15 mouse cellular contexts compared by ENCODE assay signal in the genomic region with DNA sequence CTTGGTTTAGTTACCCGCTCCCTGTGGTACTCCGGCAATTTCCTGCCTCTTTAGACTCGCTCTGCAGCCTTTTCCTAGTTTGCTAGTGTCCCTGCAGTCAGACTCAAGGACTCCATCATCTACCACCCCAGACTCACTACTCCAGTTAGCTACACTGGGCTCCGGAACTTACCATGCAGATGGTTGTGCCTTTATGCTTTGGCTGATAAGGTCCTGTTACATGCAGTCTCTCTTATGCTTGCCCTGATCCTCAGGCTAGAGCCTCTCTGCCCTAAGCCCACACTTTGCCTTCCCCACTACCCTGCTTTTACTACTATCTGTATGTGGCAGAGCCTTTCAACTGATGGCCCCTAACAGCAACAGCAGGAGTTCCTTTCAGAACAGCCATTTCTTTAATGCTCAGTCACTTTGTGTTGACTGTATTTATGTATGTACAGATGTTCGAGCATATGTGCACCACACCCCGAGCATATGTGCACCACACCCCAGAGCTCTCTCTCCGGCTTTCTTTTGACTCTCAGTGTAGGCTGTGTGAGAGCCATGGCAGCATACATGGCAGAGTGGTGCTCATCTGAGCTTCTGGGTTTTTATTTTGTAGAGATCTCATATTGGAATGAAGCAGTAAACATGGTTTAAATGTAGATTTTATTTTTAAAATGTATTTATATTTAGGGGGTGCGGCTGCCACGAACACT. TPM values are rescaled to one million over a fixed set of nuclear protein-coding genes. Genes with fewer than 3 reads are reported as not detected.
DNase-seq lines count a peak whose midpoint lies in the region; ATAC-seq and TF ChIP-seq lines count a peak whose summit lies in the region.
"Had no signal": no experiment of that assay in that cellular context is flagged by ENCODE, and none has a peak within 500 bp of the region (broad histone marks: within the 10 kb centered on the region; RNA-seq: fewer than 3 reads in every experiment).

No protein-coding gene starts in this region.

- no peak overlapping the region for H3K4me2 ChIP-seq in hindbrain, embryonic 16.5 days (ENCODE audit: low read length)
- no peak overlapping the region for H3K4me2 ChIP-seq in hindbrain, postnatal 0 days (ENCODE audit: low read depth, low read length)
- no peak overlapping the region for H3K4me2 ChIP-seq in forebrain, postnatal 0 days (ENCODE audit: low read depth)
- H3K4me2 ChIP-seq: embryonic facial prominence, embryonic 12.5 days; heart, embryonic 11.5 days; intestine, embryonic 15.5 days; limb, embryonic 13.5 days had no signal

- H3K4me1 ChIP-seq in hindbrain, embryonic 16.5 days (ENCODE audit: control insufficient read depth, insufficient read depth, low read depth, low read length) = no peaks in the 10 kb centered on the region
- no peaks in the 10 kb centered on the region for H3K4me1 ChIP-seq in hindbrain, postnatal 0 days (ENCODE audit: insufficient read depth, low read length)
- H3K4me1 ChIP-seq in forebrain, postnatal 0 days (ENCODE audit: insufficient read depth) = no peaks in the 10 kb centered on the region
- H3K4me1 ChIP-seq: embryonic facial prominence, embryonic 12.5 days; intestine, embryonic 15.5 days; limb, embryonic 13.5 days had no signal

- no peak overlapping the region for H3K27ac ChIP-seq in hindbrain, embryonic 16.5 days (ENCODE audit: low read depth, low read length)
- H3K27ac ChIP-seq in hindbrain, postnatal 0 days = no peak overlapping the region
- H3K27ac ChIP-seq in forebrain, postnatal 0 days (ENCODE audit: low read depth, low read length) = no peak overlapping the region
- H3K27ac ChIP-seq: embryonic facial prominence, embryonic 12.5 days; intestine, embryonic 15.5 days; limb, embryonic 13.5 days had no signal

- H3K9me3 ChIP-seq in hindbrain, embryonic 16.5 days (ENCODE audit: control insufficient read depth, low read length) = no peaks in the 10 kb centered on the region
- no peaks in the 10 kb centered on the region for H3K9me3 ChIP-seq in hindbrain, postnatal 0 days (ENCODE audit: low read length)
- no peaks in the 10 kb centered on the region for H3K9me3 ChIP-seq in forebrain, postnatal 0 days (ENCODE audit: low read length)
- H3K9me3 ChIP-seq: embryonic facial prominence, embryonic 12.5 days; intestine, embryonic 15.5 days; limb, embryonic 13.5 days had no signal

- no peak for DNase-seq in hindbrain, postnatal 0 days (ENCODE audit: low spot score)
- DNase-seq in right cerebral cortex, postnatal 25 days = peak; percentile 33
- DNase-seq in right cerebral cortex, postnatal 4 days = no peak
- no peak for DNase-seq in forebrain, postnatal 0 days
- no peak for DNase-seq in adrenal gland, adult 2 months
- DNase-seq: cerebellum, adult 11 months; cerebellum, postnatal 36 days; gastrocnemius, postnatal 14 days had no signal

- ATAC-seq in hindbrain, embryonic 16.5 days = peak; percentile 63; the same call in 1 of the 2 replicates
- ATAC-seq in hindbrain, postnatal 0 days = no peak
- peak; percentile 61; the same call in 1 of the 2 replicates for ATAC-seq in forebrain, postnatal 0 days
- ATAC-seq in erythroid progenitor cell, adult 5-6 weeks (replicated peaks; ENCODE audit: low FRiP score, poor library complexity, severe bottlenecking) = no peak
- ATAC-seq: CD4-positive, CD25-positive, alpha-beta regulatory T cell, adult 4 months; intestine, embryonic 15.5 days had no signal

- no peaks in the 10 kb centered on the region for H3K27me3 ChIP-seq in hindbrain, embryonic 16.5 days (replicated peaks; ENCODE audit: control insufficient read depth, insufficient read depth, low read length)
- H3K27me3 ChIP-seq in hindbrain, postnatal 0 days (ENCODE audit: insufficient read depth, low read length) = no peaks in the 10 kb centered on the region
- H3K27me3 ChIP-seq in forebrain, postnatal 0 days (ENCODE audit: insufficient read depth, low read length) = no peaks in the 10 kb centered on the region
- H3K27me3 ChIP-seq: embryonic facial prominence, embryonic 12.5 days; intestine, embryonic 15.5 days; limb, embryonic 13.5 days had no signal

- peaks cover 15% of the 10 kb centered on the region for H3K36me3 ChIP-seq in hindbrain, embryonic 16.5 days (ENCODE audit: control insufficient read depth, insufficient read depth, low read length)
- peaks cover 8% of the 10 kb centered on the region; the same call in 1 of the 2 replicates for H3K36me3 ChIP-seq in hindbrain, postnatal 0 days (ENCODE audit: insufficient read depth, low read length)
- peaks cover 23% of the 10 kb centered on the region for H3K36me3 ChIP-seq in forebrain, postnatal 0 days (ENCODE audit: insufficient read depth)

- H3K4me3 ChIP-seq in hindbrain, embryonic 16.5 days (ENCODE audit: low read length) = no peak overlapping the region
- H3K4me3 ChIP-seq in hindbrain, postnatal 0 days (ENCODE audit: low read length) = no peak overlapping the region
- no peak overlapping the region for H3K4me3 ChIP-seq in forebrain, postnatal 0 days (ENCODE audit: low read depth, low read length)
- H3K4me3 ChIP-seq: embryonic facial prominence, embryonic 12.5 days; intestine, embryonic 15.5 days; limb, embryonic 13.5 days had no signal

- WGBS in hindbrain, embryonic 16.5 days = 91% methylated on average over 9 of the region's 9 CpGs
- 88% methylated on average over 9 of the region's 9 CpGs for WGBS in hindbrain, postnatal 0 days
- 89% methylated on average over 9 of the region's 9 CpGs for WGBS in forebrain, postnatal 0 days

- no peak overlapping the region for H3K9ac ChIP-seq in hindbrain, embryonic 16.5 days (ENCODE audit: low read depth, low read length)
- no peak overlapping the region for H3K9ac ChIP-seq in hindbrain, postnatal 0 days (replicated peaks; ENCODE audit: low read length)
- no peak overlapping the region for H3K9ac ChIP-seq in forebrain, postnatal 0 days
- H3K9ac ChIP-seq: embryonic facial prominence, embryonic 12.5 days; intestine, embryonic 15.5 days; limb, embryonic 13.5 days had no signal

- TF ChIP-seq CTCF in hindbrain, postnatal 0 days (IDR thresholded peaks at IDR 0.05; ENCODE audit: low read depth) = no peak
- no peak for TF ChIP-seq CTCF in forebrain, postnatal 0 days (IDR thresholded peaks at IDR 0.05; ENCODE audit: low read depth)

RNA-seq across cellular contexts. Expression of gene Cand1, which starts 41.5 kb away (rescaled TPM):
- 36.2 and 45.6 TPM in 2 replicates for polyA plus RNA-seq in hindbrain, embryonic 16.5 days (2015; fragmentation: Nextera tagmentation; extraction: Ambion mirVana)
- 117 and 134 TPM in 2 replicates for total RNA-seq in hindbrain, postnatal 0 days (2014; rRNA removed)
- polyA plus RNA-seq in hindbrain, postnatal 0 days (2015; fragmentation: Nextera tagmentation; extraction: Ambion mirVana) = 29.6 and 32.7 TPM in 2 replicates
- total RNA-seq in forebrain, postnatal 0 days (2014; rRNA removed) = 109 and 116 TPM in 2 replicates
- 22.9 and 28.6 TPM in 2 replicates for polyA plus RNA-seq in forebrain, postnatal 0 days (2015; fragmentation: Nextera tagmentation; extraction: Ambion mirVana)
- 10 to 100 TPM; 79.5 to 84.2 TPM for total RNA-seq in adrenal gland, adult 2 months (2021)
- polyA plus RNA-seq in adrenal gland, adult 2 months (2012; rRNA removed) = 9.3 and 18.5 TPM in 2 replicates
- total RNA-seq in erythroid progenitor cell, adult 5-6 weeks (2015; ENCODE audit: low replicate concordance) = 7.2 and 28.9 TPM in 2 replicates
- total RNA-seq in erythroid progenitor cell, adult 5-6 weeks (2017; ENCODE audit: low replicate concordance) = 15.9 and 28.4 TPM in 2 replicates

Comparison
In these comparisons a context has a peak if more than half of its experiments do, and no peak if none do; other contexts are left out.
1. ATAC-seq: peak in hindbrain, embryonic 16.5 days (single experiment) and forebrain, postnatal 0 days (single experiment); none in hindbrain, postnatal 0 days (single experiment) and erythroid progenitor cell, adult 5-6 weeks (single experiment).